In the genomic region with DNA sequence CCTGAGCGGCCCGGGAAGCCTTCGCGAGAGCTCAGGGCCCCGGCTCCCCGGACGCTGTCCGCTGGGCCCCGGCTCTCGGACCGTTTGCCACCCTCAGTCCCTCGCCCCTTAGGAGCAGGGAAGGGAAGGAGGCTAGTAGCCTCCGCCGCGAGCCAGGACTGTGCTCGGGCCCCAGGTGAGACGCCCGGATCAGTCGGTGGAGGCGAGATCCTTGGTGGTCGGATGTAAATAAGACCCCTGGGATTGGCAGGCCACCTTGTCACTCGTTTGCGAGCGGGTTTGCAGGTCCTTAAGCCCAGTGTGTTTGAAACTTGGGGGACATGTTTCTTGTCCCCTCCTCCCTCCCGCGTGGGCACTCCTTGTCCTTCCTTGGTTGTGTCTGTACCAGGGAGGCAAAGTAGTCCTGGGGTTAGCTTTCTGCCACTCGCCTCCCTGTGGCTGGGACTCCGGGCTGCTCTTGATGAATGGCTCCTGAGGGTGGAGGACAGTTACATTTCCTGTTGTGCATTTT, we compare ENCODE assay signal across 8 mouse cellular contexts. TPM values are rescaled to one million over a fixed set of nuclear protein-coding genes. Genes with fewer than 3 reads are reported as not detected.
A peak's percentile ranks its signal among the peaks of the same experiment; 100 is the strongest.
DNase-seq lines count a peak whose midpoint lies in the region; ATAC-seq and TF ChIP-seq lines count a peak whose summit lies in the region.

No protein-coding gene starts in this region.

- peak overlapping the region; percentile 97 for H3K9ac ChIP-seq in embryonic facial prominence, embryonic 12.5 days
- H3K9ac ChIP-seq in limb, embryonic 15.5 days, result peak overlapping the region; percentile 97
- H3K9ac ChIP-seq in midbrain, embryonic 15.5 days, result peak overlapping the region; percentile 99
- H3K9ac ChIP-seq in stomach, postnatal 0 days (ENCODE audit: low read length), result peak overlapping the region; percentile 99

- peak overlapping the region; percentile 89 for H3K4me3 ChIP-seq in embryonic facial prominence, embryonic 12.5 days
- H3K4me3 ChIP-seq in kidney, adult 2 months (ENCODE audit: insufficient read depth, low read depth, low read length), result peak overlapping the region; percentile 85
- H3K4me3 ChIP-seq in limb, embryonic 15.5 days, result peak overlapping the region; percentile 93
- H3K4me3 ChIP-seq in midbrain, embryonic 15.5 days, result peak overlapping the region; percentile 93
- H3K4me3 ChIP-seq in stomach, postnatal 0 days (ENCODE audit: low read depth, low read length), result peak overlapping the region; percentile 96

- H3K4me1 ChIP-seq in embryonic facial prominence, embryonic 12.5 days, result peaks cover 17% of the 10 kb centered on the region; the same call in 1 of the 2 replicates
- H3K4me1 ChIP-seq in kidney, adult 2 months (ENCODE audit: control insufficient read depth, insufficient read depth, low read length), result peaks cover 9% of the 10 kb centered on the region
- H3K4me1 ChIP-seq in limb, embryonic 15.5 days, result peaks cover 19% of the 10 kb centered on the region
- H3K4me1 ChIP-seq in midbrain, embryonic 15.5 days, result peaks cover 12% of the 10 kb centered on the region
- H3K4me1 ChIP-seq in stomach, postnatal 0 days (replicated peaks; ENCODE audit: control insufficient read depth, insufficient read depth), result no peaks in the 10 kb centered on the region; the same call in 1 of the 2 replicates

- H3K9me3 ChIP-seq in embryonic facial prominence, embryonic 12.5 days, result 0 out of 2 replicates have a peak, but pooled peaks cover 5% of the 10 kb centered on the region
- no peaks in the 10 kb centered on the region for H3K9me3 ChIP-seq in limb, embryonic 15.5 days
- H3K9me3 ChIP-seq in midbrain, embryonic 15.5 days, result no peaks in the 10 kb centered on the region
- H3K9me3 ChIP-seq in stomach, postnatal 0 days (ENCODE audit: control insufficient read depth, low read length), result no peaks in the 10 kb centered on the region

- H3K4me2 ChIP-seq in embryonic facial prominence, embryonic 12.5 days (replicated peaks), result peak overlapping the region; percentile 78
- H3K4me2 ChIP-seq in limb, embryonic 15.5 days, result peak overlapping the region; percentile 76
- H3K4me2 ChIP-seq in midbrain, embryonic 15.5 days, result peak overlapping the region; percentile 94
- H3K4me2 ChIP-seq in stomach, postnatal 0 days (replicated peaks; ENCODE audit: low read depth), result peak overlapping the region; percentile 81

- TF ChIP-seq CTCF in kidney, adult 2 months (conservative IDR thresholded peaks at IDR 0.05; ENCODE audit: insufficient read depth, insufficient read length, low read depth, low read length), result no peak
- 0 out of 2 replicates have a peak, but pooled peaks have one; percentile 19 for TF ChIP-seq CTCF in stomach, postnatal 0 days (IDR thresholded peaks at IDR 0.05; ENCODE audit: low read depth)

- ATAC-seq in embryonic facial prominence, embryonic 12.5 days (ENCODE audit: insufficient number of reproducible peaks, insufficient read depth, low FRiP score, low TSS enrichment), result no peak
- ATAC-seq in limb, embryonic 15.5 days (ENCODE audit: insufficient number of reproducible peaks, low FRiP score, low TSS enrichment, low read depth), result peak; percentile 48
- peak; percentile 72 for ATAC-seq in midbrain, embryonic 15.5 days (replicated peaks)
- 0 out of 2 replicates have a peak, but pooled peaks have one; percentile 26 for ATAC-seq in stomach, postnatal 0 days (ENCODE audit: low FRiP score, low TSS enrichment)

- under 1% methylated on average over 28 of the region's 28 CpGs for WGBS in embryonic facial prominence, embryonic 12.5 days
- 0% methylated on average over 28 of the region's 28 CpGs for WGBS in kidney, adult 2 months
- WGBS in limb, embryonic 15.5 days, result 0% methylated on average over 28 of the region's 28 CpGs
- under 1% methylated on average over 28 of the region's 28 CpGs for WGBS in midbrain, embryonic 15.5 days
- under 1% methylated on average over 27 of the region's 28 CpGs for WGBS in stomach, postnatal 0 days

- no peaks in the 10 kb centered on the region for H3K36me3 ChIP-seq in embryonic facial prominence, embryonic 12.5 days
- no peaks in the 10 kb centered on the region for H3K36me3 ChIP-seq in kidney, adult 2 months (ENCODE audit: control insufficient read depth, insufficient read depth, low read length)
- H3K36me3 ChIP-seq in limb, embryonic 15.5 days, result no peaks in the 10 kb centered on the region
- H3K36me3 ChIP-seq in midbrain, embryonic 15.5 days (replicated peaks), result no peaks in the 10 kb centered on the region
- H3K36me3 ChIP-seq in stomach, postnatal 0 days (ENCODE audit: control insufficient read depth, insufficient read depth, low read length), result no peaks in the 10 kb centered on the region

- TF ChIP-seq EP300 in stomach, postnatal 0 days (optimal IDR thresholded peaks at IDR 0.05), result no peak

- peak overlapping the region; percentile 92 for H3K27ac ChIP-seq in embryonic facial prominence, embryonic 12.5 days
- peak overlapping the region; percentile 98 for H3K27ac ChIP-seq in kidney, adult 2 months (ENCODE audit: insufficient read depth, low read depth, low read length)
- peak overlapping the region; percentile 88 for H3K27ac ChIP-seq in limb, embryonic 15.5 days
- H3K27ac ChIP-seq in midbrain, embryonic 15.5 days, result peak overlapping the region; percentile 92
- H3K27ac ChIP-seq in stomach, postnatal 0 days (replicated peaks), result peak overlapping the region; percentile 99

- peak; percentile 79 for DNase-seq in A20 (ENCODE audit: low read depth, low spot score)
- DNase-seq in T-cell, adult 2 months (ENCODE audit: low spot score), result peak; percentile 38
- peak; percentile 63 to 74 for DNase-seq in heart, adult 18-20 months
- DNase-seq in kidney, adult 2 months, result peak; percentile 82
- peak; percentile 71 for DNase-seq in stomach, postnatal 0 days (ENCODE audit: low spot score)

- no peaks in the 10 kb centered on the region for H3K27me3 ChIP-seq in embryonic facial prominence, embryonic 12.5 days
- no peaks in the 10 kb centered on the region for H3K27me3 ChIP-seq in kidney, adult 2 months (replicated peaks; ENCODE audit: control insufficient read depth, insufficient read depth, low read length)
- no peaks in the 10 kb centered on the region for H3K27me3 ChIP-seq in limb, embryonic 15.5 days
- no peaks in the 10 kb centered on the region for H3K27me3 ChIP-seq in midbrain, embryonic 15.5 days (replicated peaks)
- no peaks in the 10 kb centered on the region for H3K27me3 ChIP-seq in stomach, postnatal 0 days (ENCODE audit: control insufficient read depth, insufficient read depth, low read length)

- no peak for TF ChIP-seq POLR2A in kidney, adult 2 months (IDR thresholded peaks at IDR 0.05; ENCODE audit: low read depth, low read length)

RNA-seq across cellular contexts. Expression of a gene that starts 1.8 kb away (rescaled TPM):
- polyA plus RNA-seq in embryonic facial prominence, embryonic 12.5 days (2016; fragmentation: Nextera tagmentation; extraction: Ambion mirVana), result 14.7 and 18.4 TPM in 2 replicates
- 10 to 100 TPM; 31.2 to 40.1 TPM for total RNA-seq in heart, adult 18-20 months (2021)
- polyA plus RNA-seq in kidney, adult 2 months (2012; rRNA removed), result 9.2 and 12.6 TPM in 2 replicates
- polyA plus RNA-seq in limb, embryonic 15.5 days (2015; fragmentation: Nextera tagmentation; extraction: Ambion mirVana), result 20.0 and 24.8 TPM in 2 replicates
- 9.1 and 9.6 TPM in 2 replicates for polyA plus RNA-seq in midbrain, embryonic 15.5 days (2015; fragmentation: Nextera tagmentation; extraction: Ambion mirVana)
- polyA plus RNA-seq in stomach, postnatal 0 days (2015; fragmentation: Nextera tagmentation; extraction: Ambion mirVana), result 23.3 and 27.0 TPM in 2 replicates
